Mouse (Mus musculus) large intestine, adult 2 months (tissue): ENCODE measurements around the gene Rnf40. TPM values are rescaled to one million over a fixed set of nuclear protein-coding genes. Genes with fewer than 3 reads are reported as not detected.
"Not testable (repeated sequence)": the region's sequence is repeated elsewhere in the genome, so short reads cannot be mapped to it uniquely, and the experiment has no call there.

Experiments used
- DNase-seq: peaks from one replicate; pipeline ENCODE4 v3.0.0-alpha.2; 2012; ENCODE audit warnings: low read depth, low spot score
- WGBS: fragments of 180-500 bp; shearing (Covaris S2); methylation state at CpG from one replicate; pipeline ENCODE4 v1.1.7; 2018; 5-methylcytosine and 5-hydroxymethylcytosine counted together
- polyA plus RNA-seq: library from polyadenylated mRNA; depleted of rRNA; stranded (reverse); fragments of >200 nt; gene quantifications from 2 replicates; pipeline ENCODE4 v1.2.3, GENCODE M21; 2012; rRNA removed

Gene Rnf40
- polyA plus RNA-seq, 1 experiment = 23.7 TPM

DNA sequence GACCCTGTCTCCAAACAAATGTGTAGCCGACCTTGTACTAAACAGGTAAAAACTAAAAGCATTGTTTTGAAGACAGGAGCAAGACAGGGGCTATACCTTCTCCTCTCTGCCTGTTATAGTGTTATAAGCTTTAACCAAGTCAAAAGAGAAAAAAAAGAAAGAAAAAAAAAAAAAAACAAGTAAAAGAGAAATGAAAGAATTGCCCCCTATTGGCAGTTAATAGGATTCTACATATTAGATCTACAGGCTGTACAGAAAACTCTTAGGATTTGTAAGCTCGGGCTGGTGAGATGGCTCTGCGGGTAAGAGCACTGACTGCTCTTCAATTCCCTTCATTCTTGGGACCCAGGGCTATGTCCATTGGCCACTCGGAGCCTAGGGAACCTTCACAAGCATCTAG lies 53.7 kb downstream of the Rnf40 start:
- DNase-seq = no peak
- WGBS = 78% methylated on average over 4 of the region's 4 CpGs

- 67% methylated on average over 4 of the region's 4 CpGs for WGBS
- no peak for DNase-seq
Measured at GRCm38 (mm10) chr7:127646363-127646762, 57.8 kb downstream of the Rnf40 start.

GRCm38 (mm10) chr7:127647576-127647975 lies 59.0 kb downstream of the Rnf40 start:
- not testable (repeated sequence) for DNase-seq
- 32% methylated on average over 7 of the region's 7 CpGs for WGBS

DNA sequence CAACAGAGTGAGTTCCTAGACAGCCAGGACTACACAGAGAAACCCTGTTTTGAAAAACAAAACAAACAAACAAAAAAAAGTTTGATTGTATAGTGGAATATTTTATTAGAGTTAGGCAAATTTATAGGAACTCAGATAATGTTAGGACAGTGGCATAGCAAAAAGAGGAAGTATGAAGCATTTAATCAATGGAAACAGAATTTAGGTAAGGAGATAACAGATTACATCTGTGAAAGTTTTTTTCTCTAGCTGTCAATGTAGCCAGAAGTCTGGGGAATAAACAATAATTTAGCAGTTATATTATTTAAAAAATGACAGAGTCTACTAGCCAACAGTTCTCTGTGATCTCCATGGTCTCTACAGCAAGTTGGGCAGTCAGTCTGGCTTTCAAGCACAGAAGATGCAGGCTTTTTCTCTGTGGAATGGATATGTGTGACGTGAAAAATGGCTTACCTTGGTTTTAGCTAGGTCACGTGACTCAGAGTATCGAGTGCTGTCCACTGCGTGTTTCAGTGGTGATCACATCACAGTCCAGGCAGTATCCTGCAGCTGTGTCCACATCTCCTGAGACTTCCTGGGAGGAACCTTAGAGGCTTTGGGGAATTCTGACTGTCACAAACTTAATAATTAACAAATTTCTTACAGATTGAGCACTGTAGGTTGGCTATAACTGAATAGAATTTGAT lies 60.1 kb downstream of the Rnf40 start:
- 29% methylated on average over 4 of the region's 4 CpGs for WGBS
- no peak for DNase-seq

- DNase-seq = no peak
- WGBS = 38% methylated on average over 6 of the region's 6 CpGs
Measured at GRCm38 (mm10) chr7:127649206-127649605, 60.6 kb downstream of the Rnf40 start.

DNA sequence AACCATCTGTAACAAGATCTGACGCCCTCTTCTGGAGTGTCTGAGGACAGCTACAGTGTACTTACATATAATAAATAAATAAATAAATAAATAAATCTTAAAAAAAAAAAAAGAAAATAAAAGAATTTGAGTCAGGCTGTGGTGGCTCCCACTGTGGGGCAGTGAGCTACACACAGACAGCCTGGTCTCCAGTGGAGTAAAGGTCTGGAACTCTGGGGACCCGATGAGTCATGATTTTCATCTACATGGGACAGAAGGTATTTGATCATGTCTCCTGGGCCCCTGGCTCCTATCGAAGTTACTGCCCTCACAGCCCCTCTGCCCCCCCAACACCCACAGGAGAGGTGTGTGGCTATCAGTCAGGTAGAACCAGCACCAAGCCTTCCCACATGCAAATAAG lies 63.1 kb downstream of the Rnf40 start:
- 46% methylated on average over 2 of the region's 3 CpGs for WGBS
- DNase-seq = no peak

GRCm38 (mm10) chr7:127652050-127652449 lies 63.5 kb downstream of the Rnf40 start:
- 4% methylated on average over 18 of the region's 18 CpGs for WGBS
- DNase-seq = no peak

GRCm38 (mm10) chr7:127654318-127654717 lies 65.8 kb downstream of the Rnf40 start:
- 84% methylated on average over 10 of the region's 10 CpGs for WGBS
- no peak for DNase-seq

Other genes with a start within 250 kb of the Rnf40 start
- gene Zfp768, start 243.2 kb upstream of the Rnf40 start, polyA plus RNA-seq = 19.4 and 28.2 TPM in 2 replicates
- 15.0 and 35.0 TPM in 2 replicates for gene Zfp747, start 212.7 kb upstream of the Rnf40 start, polyA plus RNA-seq
- gene 9130019O22Rik, start 201.6 kb upstream of the Rnf40 start, polyA plus RNA-seq = 6.2 and 9.3 TPM in 2 replicates
- gene E430018J23Rik, start 195.1 kb upstream of the Rnf40 start, polyA plus RNA-seq = 10.2 and 15.5 TPM in 2 replicates
- 5.8 and 8.8 TPM in 2 replicates for gene Zfp764, start 181.9 kb upstream of the Rnf40 start, polyA plus RNA-seq
- gene Zfp688, start 166.7 kb upstream of the Rnf40 start, polyA plus RNA-seq = 18.1 and 20.5 TPM in 2 replicates
- 2.1 and 2.5 TPM in 2 replicates for gene Zfp689, start 139.6 kb upstream of the Rnf40 start, polyA plus RNA-seq
- 59.8 and 93.6 TPM in 2 replicates for gene Prr14, start 129.2 kb upstream of the Rnf40 start, polyA plus RNA-seq
- gene Fbrs, start 109.6 kb upstream of the Rnf40 start, polyA plus RNA-seq = 21.0 and 26.6 TPM in 2 replicates
- 6.7 and 14.4 TPM in 2 replicates for gene Srcap, start 76.8 kb upstream of the Rnf40 start, polyA plus RNA-seq
- 12.6 and 14.7 TPM in 2 replicates for gene Gm42715, start 69.2 kb upstream of the Rnf40 start, polyA plus RNA-seq
- 2.7 and 3.5 TPM in 2 replicates for gene Tmem265, start 27.4 kb upstream of the Rnf40 start, polyA plus RNA-seq
- 47.2 and 62.7 TPM in 2 replicates for gene Phkg2, start 15.4 kb upstream of the Rnf40 start, polyA plus RNA-seq
- gene Ccdc189, start 172 bp upstream of the Rnf40 start, polyA plus RNA-seq = 1.3 and 1.4 TPM in 2 replicates
- 5.3 and 7.6 TPM in 2 replicates for gene Zfp629, start 27.0 kb downstream of the Rnf40 start, polyA plus RNA-seq
- 17.5 and 21.2 TPM in 2 replicates for gene Bcl7c, start 120.2 kb downstream of the Rnf40 start, polyA plus RNA-seq
- gene Ctf1, start 124.0 kb downstream of the Rnf40 start, polyA plus RNA-seq = 3.0 and 3.4 TPM in 2 replicates
- not detected in 2 replicates for gene Ctf2, start 143.4 kb downstream of the Rnf40 start, polyA plus RNA-seq
- gene Fbxl19, start 155.8 kb downstream of the Rnf40 start, polyA plus RNA-seq = 28.6 and 34.4 TPM in 2 replicates
- 15.7 and 20.5 TPM in 2 replicates for gene Orai3, start 181.0 kb downstream of the Rnf40 start, polyA plus RNA-seq
- gene Setd1a, start 187.9 kb downstream of the Rnf40 start, polyA plus RNA-seq = 6.7 and 6.8 TPM in 2 replicates
- not detected in 2 replicates for gene Gm49388, start 196.8 kb downstream of the Rnf40 start, polyA plus RNA-seq
- gene Hsd3b7, start 211.8 kb downstream of the Rnf40 start, polyA plus RNA-seq = 55.9 and 69.1 TPM in 2 replicates
- gene Stx4a, start 235.5 kb downstream of the Rnf40 start, polyA plus RNA-seq = 64.0 and 81.2 TPM in 2 replicates
- gene Stx1b, start 235.8 kb downstream of the Rnf40 start, polyA plus RNA-seq = 1.7 and 3.1 TPM in 2 replicates